Mouse (Mus musculus): ENCODE measurements around the gene Scamp4. TPM values are rescaled to one million over a fixed set of nuclear protein-coding genes. Genes with fewer than 3 reads are reported as not detected.
A peak's percentile ranks its signal among the peaks of the same experiment; 100 is the strongest.

Gene Scamp4
- polyA plus RNA-seq, 1 experiment from 2014 or later = 84.6 TPM

DNA sequence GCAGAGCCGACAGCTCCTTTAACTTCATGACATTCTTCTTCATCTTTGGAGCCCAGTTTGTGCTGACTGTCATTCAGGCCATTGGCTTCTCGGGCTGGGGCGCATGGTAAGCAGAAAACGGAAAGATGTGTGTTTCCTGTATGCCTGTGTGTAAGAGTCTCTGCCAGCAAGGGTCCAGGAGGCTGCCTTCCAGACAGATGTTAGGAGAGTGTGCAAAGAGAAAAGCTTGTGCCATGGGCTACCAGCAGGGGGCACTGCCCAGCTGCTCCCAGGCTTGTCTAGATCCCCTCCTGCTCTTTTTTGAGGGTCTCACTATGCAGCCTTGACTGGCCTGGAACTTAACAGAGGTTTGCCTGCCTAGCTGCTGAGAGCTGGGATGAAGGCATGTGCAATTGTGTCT is 8.4 kb downstream of the Scamp4 start:
- Histone ChIP-seq H3K4me1 (ENCODE audit: control insufficient read depth, insufficient read depth, low read length) (no peaks in the 10 kb centered on the region), H3K4me3 (ENCODE audit: low read depth, low read length) (no peak overlapping the region), H3K27me3 (replicated peaks; ENCODE audit: control insufficient read depth, insufficient read depth, low read length) (no peaks in the 10 kb centered on the region), H3K9me3 (ENCODE audit: control insufficient read depth, low read length) (no peaks in the 10 kb centered on the region), H3K27ac (replicated peaks; ENCODE audit: low read depth, low read length) (no peak overlapping the region), H3K4me2 (ENCODE audit: low read depth, low read length) (no peak overlapping the region), H3K36me3 (ENCODE audit: control insufficient read depth, insufficient read depth, low read length) (peaks cover 69% of the 10 kb centered on the region), H3K9ac (ENCODE audit: low read depth, low read length) (no peak overlapping the region)
- DNase-seq (ENCODE audit: low spot score) (no peak), ATAC-seq (ENCODE audit: low read depth) (no peak)
- WGBS = 69% methylated on average over 4 of the region's 4 CpGs

DNA sequence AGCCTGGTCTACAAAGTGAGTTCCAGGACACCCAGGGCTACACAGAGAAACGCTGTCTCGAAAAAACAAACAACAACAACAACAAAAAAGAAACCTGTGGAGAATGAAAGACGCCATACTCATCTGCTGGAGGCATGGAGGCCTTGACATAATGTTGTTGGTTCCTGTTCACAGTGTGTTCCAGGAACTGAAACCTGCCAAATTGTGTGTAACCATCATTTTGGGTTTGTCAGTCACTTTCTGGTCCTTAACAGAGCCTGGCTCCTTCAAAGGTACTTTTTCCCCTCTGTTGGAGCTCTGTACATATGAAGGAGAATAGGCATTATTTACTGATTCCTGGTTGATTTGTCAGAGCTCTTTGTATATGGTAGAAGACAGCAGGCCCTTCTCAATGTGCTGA is 9.2 kb downstream of the Scamp4 start:
- H3K27me3 ChIP-seq (replicated peaks; ENCODE audit: control insufficient read depth, insufficient read depth, low read length) = no peaks in the 10 kb centered on the region
- H3K4me3 ChIP-seq (ENCODE audit: low read depth, low read length) = no peak overlapping the region
- H3K4me1 ChIP-seq (ENCODE audit: control insufficient read depth, insufficient read depth, low read length) = no peaks in the 10 kb centered on the region
- peaks cover 60% of the 10 kb centered on the region for H3K36me3 ChIP-seq (ENCODE audit: control insufficient read depth, insufficient read depth, low read length)
- H3K9ac ChIP-seq (ENCODE audit: low read depth, low read length) = no peak overlapping the region
- no peak overlapping the region for H3K4me2 ChIP-seq (ENCODE audit: low read depth, low read length)
- no peak for DNase-seq (ENCODE audit: low spot score)
- WGBS = 91% methylated on average over 3 of the region's 3 CpGs
- no peak for ATAC-seq (ENCODE audit: low read depth)
- no peak overlapping the region for H3K27ac ChIP-seq (replicated peaks; ENCODE audit: low read depth, low read length)
- no peaks in the 10 kb centered on the region for H3K9me3 ChIP-seq (ENCODE audit: control insufficient read depth, low read length)

DNA sequence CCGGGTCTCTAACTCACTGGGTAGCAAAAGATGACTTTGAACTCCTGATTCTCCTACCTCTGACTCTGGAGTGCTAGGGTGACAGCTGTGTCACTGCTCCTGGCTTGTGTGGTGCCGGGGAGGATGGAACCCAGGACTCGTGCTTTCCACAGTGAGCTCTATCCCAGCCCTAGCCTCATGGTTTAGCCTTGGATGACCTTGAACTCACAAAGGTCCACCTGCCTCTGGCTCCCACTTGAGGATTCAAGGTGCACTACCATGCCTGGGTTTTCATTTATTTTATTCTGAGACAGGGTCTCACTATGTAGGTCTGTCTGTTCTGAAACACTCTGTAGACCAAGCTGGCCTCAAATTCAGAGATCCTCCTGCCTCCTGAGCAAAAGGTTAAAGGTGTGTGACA is 11.1 kb downstream of the Scamp4 start:
- WGBS = 86% methylated on average over 3 of the region's 3 CpGs
- Histone ChIP-seq H3K27ac (replicated peaks; ENCODE audit: low read depth, low read length) (no peak overlapping the region), H3K4me3 (ENCODE audit: low read depth, low read length) (no peak overlapping the region), H3K9me3 (ENCODE audit: control insufficient read depth, low read length) (no peaks in the 10 kb centered on the region), H3K4me1 (ENCODE audit: control insufficient read depth, insufficient read depth, low read length) (no peaks in the 10 kb centered on the region), H3K9ac (ENCODE audit: low read depth, low read length) (no peak overlapping the region), H3K4me2 (ENCODE audit: low read depth, low read length) (no peak overlapping the region), H3K27me3 (replicated peaks; ENCODE audit: control insufficient read depth, insufficient read depth, low read length) (no peaks in the 10 kb centered on the region), H3K36me3 (ENCODE audit: control insufficient read depth, insufficient read depth, low read length) (peaks cover 43% of the 10 kb centered on the region)
- ATAC-seq (ENCODE audit: low read depth) (no peak), DNase-seq (ENCODE audit: low spot score) (no peak)

DNA sequence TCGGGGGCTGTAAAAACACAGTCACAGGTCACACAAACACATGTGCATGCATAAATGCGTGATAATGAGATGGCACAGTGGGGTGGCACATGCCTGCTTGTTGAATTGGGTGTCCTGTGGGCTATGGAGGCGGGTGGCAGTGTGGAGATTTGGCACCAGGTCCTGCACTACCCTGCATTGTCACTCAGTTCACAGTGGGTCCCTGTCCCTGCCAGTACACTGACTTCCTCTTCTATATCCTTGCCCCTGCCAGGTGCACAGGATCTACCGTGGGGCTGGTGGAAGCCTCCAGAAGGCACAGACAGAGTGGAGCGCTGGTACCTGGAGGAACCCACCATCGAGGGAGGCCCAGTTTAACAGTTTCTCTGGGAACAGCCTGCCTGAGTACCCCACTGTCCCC is 11.7 kb downstream of the Scamp4 start:
- no peak for ATAC-seq (ENCODE audit: low read depth)
- WGBS = 91% methylated on average over 6 of the region's 6 CpGs
- no peak overlapping the region for H3K4me2 ChIP-seq (ENCODE audit: low read depth, low read length)
- peaks cover 38% of the 10 kb centered on the region for H3K36me3 ChIP-seq (ENCODE audit: control insufficient read depth, insufficient read depth, low read length)
- H3K27ac ChIP-seq (replicated peaks; ENCODE audit: low read depth, low read length) = no peak overlapping the region
- H3K9me3 ChIP-seq (ENCODE audit: control insufficient read depth, low read length) = no peaks in the 10 kb centered on the region
- H3K9ac ChIP-seq (ENCODE audit: low read depth, low read length) = no peak overlapping the region
- DNase-seq (ENCODE audit: low spot score) = no peak
- H3K4me1 ChIP-seq (ENCODE audit: control insufficient read depth, insufficient read depth, low read length) = no peaks in the 10 kb centered on the region
- H3K27me3 ChIP-seq (replicated peaks; ENCODE audit: control insufficient read depth, insufficient read depth, low read length) = no peaks in the 10 kb centered on the region
- H3K4me3 ChIP-seq (ENCODE audit: low read depth, low read length) = no peak overlapping the region

DNA sequence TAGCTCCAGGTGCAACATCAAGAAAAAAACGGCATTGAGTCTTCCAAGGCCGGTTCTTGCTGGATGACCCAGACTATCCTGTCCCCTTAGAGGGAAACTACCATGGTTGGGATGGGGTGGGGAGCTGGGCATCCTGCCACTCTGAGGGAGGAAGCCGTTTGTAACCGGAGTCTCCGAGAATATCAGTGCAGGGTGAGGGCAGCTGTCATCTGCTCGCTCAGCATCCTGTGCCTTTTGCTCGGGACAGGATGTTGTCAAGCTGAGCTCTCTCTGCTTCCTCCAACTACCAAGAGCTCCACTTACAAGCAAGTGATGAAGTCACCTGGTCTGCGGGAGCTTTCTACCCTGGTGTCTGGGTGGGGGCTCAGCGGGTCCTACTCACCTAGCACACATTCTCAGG is 15.5 kb downstream of the Scamp4 start:
- Histone ChIP-seq H3K9ac (ENCODE audit: low read depth, low read length) (no peak overlapping the region), H3K4me3 (ENCODE audit: low read depth, low read length) (no peak overlapping the region), H3K27me3 (replicated peaks; ENCODE audit: control insufficient read depth, insufficient read depth, low read length) (no peaks in the 10 kb centered on the region), H3K4me1 (ENCODE audit: control insufficient read depth, insufficient read depth, low read length) (peaks cover 4% of the 10 kb centered on the region; the same call in 1 of the 2 replicates), H3K4me2 (ENCODE audit: low read depth, low read length) (no peak overlapping the region), H3K27ac (replicated peaks; ENCODE audit: low read depth, low read length) (no peak overlapping the region), H3K36me3 (ENCODE audit: control insufficient read depth, insufficient read depth, low read length) (peaks cover 23% of the 10 kb centered on the region), H3K9me3 (ENCODE audit: control insufficient read depth, low read length) (no peaks in the 10 kb centered on the region)
- peak; percentile 47 for DNase-seq (ENCODE audit: low spot score)
- 62% methylated on average over 9 of the region's 9 CpGs for WGBS
- no peak for ATAC-seq (ENCODE audit: low read depth)

DNA sequence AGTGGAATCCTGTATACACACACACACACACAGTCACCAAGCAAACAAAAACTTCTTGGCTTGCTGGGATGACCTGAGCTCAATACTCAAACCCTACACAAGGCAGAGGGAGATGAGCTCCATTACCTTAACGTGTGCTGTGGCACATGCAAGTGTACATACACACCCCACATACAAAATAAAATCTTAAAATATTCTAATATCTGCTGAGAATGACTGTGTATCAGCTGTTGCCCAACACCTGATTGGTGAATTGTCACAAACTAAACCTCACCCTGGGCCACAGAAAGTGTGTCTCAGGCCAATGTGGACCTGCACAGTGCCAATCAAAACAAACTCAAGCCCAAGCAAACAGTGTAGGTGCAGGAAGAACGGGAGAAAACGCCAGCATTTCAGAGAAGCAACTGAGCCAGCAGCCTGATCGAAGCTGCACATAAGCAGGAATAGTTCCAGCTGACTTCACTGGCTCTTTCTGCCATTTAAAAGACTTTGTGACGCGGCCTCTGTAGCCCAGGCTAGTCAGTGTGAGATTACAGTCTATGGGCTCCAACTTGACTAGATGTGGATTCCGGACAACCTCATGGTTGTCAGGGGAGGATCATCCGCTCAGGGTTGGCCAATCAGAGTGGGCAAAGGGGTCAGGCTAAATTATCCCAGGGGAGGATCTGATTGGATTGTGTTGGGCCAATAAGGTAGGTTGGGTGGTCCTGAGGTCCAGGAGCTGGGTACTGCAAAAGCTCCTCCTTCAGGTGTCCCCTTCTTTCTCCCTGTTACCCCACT is 17.0 kb downstream of the Scamp4 start:
- no peak for DNase-seq (ENCODE audit: low spot score)
- peaks cover 17% of the 10 kb centered on the region for H3K4me1 ChIP-seq (ENCODE audit: control insufficient read depth, insufficient read depth, low read length)
- H3K9me3 ChIP-seq (ENCODE audit: control insufficient read depth, low read length) = no peaks in the 10 kb centered on the region
- WGBS = 39% methylated on average over 8 of the region's 8 CpGs
- no peak overlapping the region for H3K4me3 ChIP-seq (ENCODE audit: low read depth, low read length)
- H3K27me3 ChIP-seq (replicated peaks; ENCODE audit: control insufficient read depth, insufficient read depth, low read length) = no peaks in the 10 kb centered on the region
- no peak for ATAC-seq (ENCODE audit: low read depth)
- H3K36me3 ChIP-seq (ENCODE audit: control insufficient read depth, insufficient read depth, low read length) = peaks cover 13% of the 10 kb centered on the region
- H3K27ac ChIP-seq (replicated peaks; ENCODE audit: low read depth, low read length) = no peak overlapping the region
- H3K4me2 ChIP-seq (ENCODE audit: low read depth, low read length) = no peak overlapping the region
- no peak overlapping the region for H3K9ac ChIP-seq (ENCODE audit: low read depth, low read length)

DNA sequence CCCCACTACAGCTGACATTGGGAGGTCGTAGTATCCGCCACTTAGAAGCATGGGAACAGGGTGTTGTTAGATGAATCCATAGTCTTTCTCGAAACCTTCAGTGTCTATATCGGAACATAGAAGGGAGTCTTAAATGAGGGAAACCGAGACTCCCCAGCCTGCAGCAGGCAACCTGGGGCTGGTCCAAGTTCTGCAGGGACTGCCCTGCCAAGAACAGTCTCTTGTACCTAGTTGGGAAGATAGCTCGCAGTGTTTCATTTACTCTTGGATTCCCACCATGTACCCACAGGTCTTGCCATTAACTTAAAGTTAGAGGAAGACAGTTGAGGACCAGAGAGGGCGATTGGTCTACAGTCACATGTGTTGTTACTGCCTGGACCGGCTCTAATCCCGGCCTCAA is 17.7 kb downstream of the Scamp4 start:
- Histone ChIP-seq H3K4me2 (ENCODE audit: low read depth, low read length) (no peak overlapping the region), H3K4me1 (ENCODE audit: control insufficient read depth, insufficient read depth, low read length) (peaks cover 17% of the 10 kb centered on the region), H3K36me3 (ENCODE audit: control insufficient read depth, insufficient read depth, low read length) (peaks cover 5% of the 10 kb centered on the region; the same call in 1 of the 2 replicates), H3K9me3 (ENCODE audit: control insufficient read depth, low read length) (no peaks in the 10 kb centered on the region), H3K4me3 (ENCODE audit: low read depth, low read length) (no peak overlapping the region), H3K9ac (ENCODE audit: low read depth, low read length) (no peak overlapping the region), H3K27me3 (replicated peaks; ENCODE audit: control insufficient read depth, insufficient read depth, low read length) (no peaks in the 10 kb centered on the region), H3K27ac (replicated peaks; ENCODE audit: low read depth, low read length) (no peak overlapping the region)
- DNase-seq (ENCODE audit: low spot score) (no peak), ATAC-seq (ENCODE audit: low read depth) (no peak)
- 86% methylated on average over 9 of the region's 9 CpGs for WGBS

DNA sequence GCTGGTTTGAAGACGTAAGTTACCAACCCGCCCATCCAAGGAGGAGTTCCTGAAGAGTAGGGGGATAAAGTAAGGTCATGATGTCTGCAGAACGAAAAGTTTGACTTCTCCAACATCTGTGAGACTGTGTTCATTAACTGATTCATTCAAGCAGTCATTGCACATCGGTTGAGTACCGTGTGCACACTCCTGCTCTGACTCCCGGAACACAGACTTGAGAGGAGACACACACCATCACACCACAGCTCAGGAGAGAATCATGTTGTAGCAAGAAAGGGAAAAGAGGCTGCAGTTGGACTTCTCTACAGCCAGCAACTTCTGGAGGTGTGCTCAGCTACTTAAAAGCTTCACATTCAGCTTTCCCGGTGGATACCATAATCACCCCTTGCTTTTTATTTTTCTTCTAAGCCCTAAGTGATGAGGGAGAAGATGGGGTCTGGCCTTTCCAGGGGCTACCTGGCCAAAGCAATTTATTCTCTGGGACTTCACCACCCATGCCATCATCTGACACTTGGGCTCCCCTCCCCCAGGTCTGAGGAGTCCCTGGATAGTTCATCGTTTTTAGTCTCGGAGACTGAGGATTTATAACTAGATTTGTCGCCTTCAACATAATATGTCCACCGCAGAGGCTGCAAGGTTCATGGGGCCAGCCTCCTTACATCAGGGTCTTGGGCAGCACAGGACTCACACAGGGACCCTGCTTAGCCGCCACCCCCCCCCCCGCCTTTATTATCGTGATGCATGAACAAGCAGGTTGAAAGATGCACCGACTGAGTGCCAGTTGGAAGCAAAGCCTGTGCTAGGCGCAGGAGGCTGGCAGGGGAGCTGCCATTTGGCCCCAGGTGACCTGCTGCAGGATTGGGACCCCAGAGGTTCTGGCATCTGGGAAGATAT is 18.4 kb downstream of the Scamp4 start:
- 55% methylated on average over 16 of the region's 16 CpGs for WGBS
- ATAC-seq (ENCODE audit: low read depth) (no peak), DNase-seq (ENCODE audit: low spot score) (no peak)
- H3K4me3 ChIP-seq (ENCODE audit: low read depth, low read length) = peak overlapping the region; percentile 88
- no peaks in the 10 kb centered on the region for H3K27me3 ChIP-seq (replicated peaks; ENCODE audit: control insufficient read depth, insufficient read depth, low read length)
- peak overlapping the region; percentile 71 for H3K4me2 ChIP-seq (ENCODE audit: low read depth, low read length)
- no peaks in the 10 kb centered on the region for H3K36me3 ChIP-seq (ENCODE audit: control insufficient read depth, insufficient read depth, low read length)
- no peaks in the 10 kb centered on the region for H3K9me3 ChIP-seq (ENCODE audit: control insufficient read depth, low read length)
- peaks cover 17% of the 10 kb centered on the region for H3K4me1 ChIP-seq (ENCODE audit: control insufficient read depth, insufficient read depth, low read length)
- peak overlapping the region; percentile 97 for H3K27ac ChIP-seq (replicated peaks; ENCODE audit: low read depth, low read length)
- peak overlapping the region; percentile 64 for H3K9ac ChIP-seq (ENCODE audit: low read depth, low read length)
